Mouse (Mus musculus) adrenal gland, postnatal 10 days (tissue): Measurements from ENCODE around the gene Ggcx. TPM values are rescaled to one million over a fixed set of nuclear protein-coding genes. Genes with fewer than 3 reads are reported as not detected.
A peak's percentile ranks its signal among the peaks of the same experiment; 100 is the strongest.
"Not testable (repeated sequence)": the region's sequence is repeated elsewhere in the genome, so short reads cannot be mapped to it uniquely, and the experiment has no call there.

Experiments
- DNase-seq: peaks from one replicate; pipeline ENCODE4 v3.0.0; 2021; ENCODE audit warnings: mixed read lengths
- total RNA-seq, 2 experiments: library from RNA; stranded (reverse); gene quantifications; 2 replicates each; pipeline ENCODE4 v1.2.3; 2021

The Ggcx gene
- total RNA-seq, 2 experiments from 2014 or later: 42.4 to 42.7 TPM

DNA sequence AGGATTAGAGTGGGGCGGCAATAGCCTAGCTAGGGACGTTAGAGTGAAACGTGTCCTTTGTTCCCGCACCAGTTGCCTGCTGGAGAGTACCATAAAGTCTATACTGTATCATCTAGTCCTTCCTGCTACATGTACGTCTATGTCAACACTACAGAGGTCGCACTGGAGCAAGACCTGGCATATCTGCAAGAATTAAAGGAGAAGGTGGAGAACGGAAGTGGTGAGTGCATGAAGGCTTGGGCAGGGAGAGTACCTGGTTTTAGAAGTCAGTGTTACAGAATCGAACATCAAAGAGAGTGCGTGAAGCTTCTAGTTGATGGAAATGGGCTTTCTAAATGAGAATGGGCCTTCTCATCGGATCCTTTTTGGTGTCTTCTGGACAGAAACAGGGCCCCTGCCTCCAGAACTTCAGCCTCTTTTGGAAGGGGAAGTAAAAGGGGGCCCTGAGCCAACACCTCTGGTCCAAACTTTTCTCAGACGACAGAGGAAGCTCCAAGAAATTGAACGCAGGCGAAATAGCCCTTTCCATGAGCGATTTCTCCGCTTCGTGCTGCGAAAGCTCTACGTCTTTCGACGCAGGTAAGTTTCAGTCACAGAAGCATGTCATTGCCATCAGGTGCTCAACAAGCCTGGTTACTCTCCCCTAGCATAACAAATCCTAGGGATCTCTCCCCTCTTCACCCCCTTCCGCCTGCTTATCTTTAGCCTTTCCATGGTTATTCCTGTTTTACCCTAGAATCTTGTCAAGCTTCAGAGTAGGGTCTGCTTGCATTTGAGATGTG, 15.1 kb downstream of the Ggcx start:
- no peak for DNase-seq

DNA sequence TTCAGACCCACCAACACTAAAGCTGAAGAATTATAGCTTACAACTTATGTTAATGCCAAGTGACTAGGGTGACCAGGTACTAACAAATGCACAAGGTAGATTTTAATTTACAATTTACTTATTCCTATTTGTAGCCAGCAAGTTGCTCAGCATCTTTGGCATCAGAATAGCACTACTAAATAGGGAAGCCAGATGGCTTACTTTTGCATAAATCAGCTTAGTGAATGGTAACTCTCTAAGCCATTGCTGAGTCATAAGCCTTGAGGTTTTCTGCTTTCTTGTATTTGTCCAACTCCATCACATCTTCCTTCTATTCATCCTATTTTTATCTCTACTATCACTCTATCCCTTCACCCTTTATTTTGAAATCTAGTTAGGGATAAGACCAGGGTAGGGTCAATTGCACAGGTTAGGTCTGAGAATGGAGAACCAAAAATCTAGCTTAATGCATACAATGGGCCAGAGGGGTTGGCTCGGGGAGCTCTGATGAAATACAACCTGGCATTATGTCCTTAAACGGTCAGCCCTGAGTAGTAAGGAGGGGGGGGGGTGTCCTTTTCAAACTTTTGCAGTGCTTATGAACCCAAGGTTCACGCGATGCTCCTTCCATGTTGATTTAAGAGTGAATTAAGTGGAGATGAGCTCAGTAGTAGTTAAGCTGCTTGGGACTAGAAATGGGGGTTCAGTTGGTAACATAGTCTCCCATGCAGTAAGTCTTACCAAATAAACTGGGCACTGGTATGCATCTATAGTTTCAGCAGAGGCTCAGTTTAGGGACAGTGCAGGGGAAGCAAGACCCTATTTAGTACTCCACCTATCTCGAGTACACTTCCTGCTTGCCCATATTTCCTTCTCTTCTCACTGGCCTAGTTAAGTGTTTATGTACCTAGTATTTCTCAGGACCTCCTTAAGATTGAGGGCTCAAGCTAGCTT, 17.1 kb downstream of the Ggcx start:
- no peak for DNase-seq

DNA sequence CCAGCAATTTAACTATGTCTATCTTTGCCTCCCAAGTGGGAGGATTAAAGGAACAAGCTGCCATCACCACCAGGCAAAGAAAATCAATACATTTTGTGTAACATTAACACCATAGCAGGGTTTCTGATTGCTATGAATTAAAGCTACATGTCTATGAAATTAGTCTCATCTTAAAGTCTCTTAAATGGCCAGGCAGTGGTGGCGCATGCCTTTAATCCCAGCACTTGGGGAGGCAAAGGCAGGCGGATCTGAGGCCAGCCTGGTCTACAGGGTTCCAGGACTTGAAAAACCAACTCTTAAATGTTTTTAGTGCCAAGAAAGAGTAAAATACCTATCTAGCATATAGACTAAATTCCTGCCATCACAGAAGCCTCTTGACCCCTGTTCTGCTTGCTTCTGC, 18.0 kb downstream of the Ggcx start:
- no peak for DNase-seq

DNA sequence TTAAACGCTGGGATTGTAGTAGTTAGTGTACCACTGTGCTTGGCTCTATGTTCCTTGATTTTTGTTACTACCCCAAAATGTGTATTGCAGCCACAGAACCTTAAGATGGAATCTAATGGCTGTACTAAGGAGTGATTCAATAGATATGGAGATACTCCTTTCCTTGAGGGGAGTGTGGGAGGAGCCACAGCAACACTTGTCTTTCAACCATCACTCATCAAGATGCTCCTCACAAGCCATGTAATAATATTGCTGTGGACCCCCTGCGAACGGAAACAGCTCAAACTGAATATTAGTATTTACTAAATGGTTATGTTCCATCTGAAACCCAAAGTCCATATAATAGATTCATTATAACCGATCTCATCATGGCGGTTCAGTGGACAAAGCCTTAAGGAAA, 24.1 kb downstream of the Ggcx start:
- DNase-seq: no peak

DNA sequence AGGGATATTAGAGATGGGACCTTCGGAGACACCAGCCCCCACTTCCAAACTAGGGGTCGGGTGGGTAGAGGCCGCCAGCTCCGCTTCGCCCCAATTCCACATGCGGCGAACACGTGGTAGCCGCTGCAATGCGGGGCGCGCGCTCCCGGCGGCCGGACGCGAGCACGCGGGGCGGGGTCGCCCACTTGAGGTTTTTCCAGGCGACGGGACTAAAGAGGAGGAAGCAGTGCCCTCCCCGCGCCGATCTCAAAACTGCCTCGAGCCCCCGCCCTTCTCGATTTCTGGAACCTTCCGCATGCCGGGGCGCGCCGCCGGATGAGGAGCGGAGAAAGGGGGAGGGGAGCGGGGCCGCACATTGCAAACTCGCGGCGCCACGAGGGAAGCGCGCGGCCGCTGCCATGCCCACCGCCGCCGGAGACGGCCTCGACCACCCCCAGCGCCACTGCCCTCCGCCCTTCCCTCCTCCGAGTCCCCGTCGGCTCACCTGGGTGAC, 24.8 kb downstream of the Ggcx start:
- DNase-seq: peak; percentile 90

DNA sequence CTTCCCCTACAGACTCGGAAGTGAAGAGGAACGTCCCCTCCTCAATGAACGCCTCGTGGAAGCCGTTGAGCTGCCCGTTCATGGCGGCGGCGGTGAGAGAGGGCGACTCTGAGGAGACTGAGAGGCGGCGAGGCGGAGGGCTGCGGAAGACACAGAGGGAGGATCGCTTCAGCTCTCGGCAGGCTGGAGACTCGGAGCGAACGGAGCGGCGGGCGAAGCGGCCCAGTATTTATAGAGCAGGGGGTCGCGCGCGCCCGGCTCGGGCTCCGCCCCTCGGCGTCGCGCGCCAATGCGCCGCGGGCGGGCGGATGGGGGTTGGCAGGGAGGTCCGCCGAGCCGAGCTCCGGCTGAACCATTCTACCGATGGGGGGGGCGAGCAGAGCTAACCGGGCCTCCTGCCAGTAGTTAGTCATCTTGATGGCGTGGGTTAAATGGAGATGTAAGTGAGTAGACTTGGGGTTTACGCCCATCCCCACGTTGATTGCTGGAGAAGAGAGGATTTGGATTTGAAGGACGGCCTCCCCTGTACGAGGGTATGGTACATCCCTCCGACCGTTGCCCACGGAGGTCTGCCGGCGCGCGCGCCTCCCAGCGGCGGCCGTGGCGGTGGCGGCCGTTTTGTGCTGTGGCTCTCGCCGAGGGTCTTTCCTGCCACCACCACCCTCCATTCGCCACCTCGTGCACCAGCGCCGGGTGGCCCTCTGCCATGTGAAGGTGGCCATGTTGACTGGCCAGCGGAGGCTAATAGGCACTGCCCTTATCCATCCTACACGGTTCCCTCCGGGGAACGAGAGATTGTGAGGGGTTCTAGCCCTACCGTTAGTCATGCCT, 25.5 kb downstream of the Ggcx start, which contains the start of gene Mat2a:
Mat2a (minus strand) TSS at position 204 of the 831 bp plus-strand sequence.
- DNase-seq: peak; percentile 97

DNA sequence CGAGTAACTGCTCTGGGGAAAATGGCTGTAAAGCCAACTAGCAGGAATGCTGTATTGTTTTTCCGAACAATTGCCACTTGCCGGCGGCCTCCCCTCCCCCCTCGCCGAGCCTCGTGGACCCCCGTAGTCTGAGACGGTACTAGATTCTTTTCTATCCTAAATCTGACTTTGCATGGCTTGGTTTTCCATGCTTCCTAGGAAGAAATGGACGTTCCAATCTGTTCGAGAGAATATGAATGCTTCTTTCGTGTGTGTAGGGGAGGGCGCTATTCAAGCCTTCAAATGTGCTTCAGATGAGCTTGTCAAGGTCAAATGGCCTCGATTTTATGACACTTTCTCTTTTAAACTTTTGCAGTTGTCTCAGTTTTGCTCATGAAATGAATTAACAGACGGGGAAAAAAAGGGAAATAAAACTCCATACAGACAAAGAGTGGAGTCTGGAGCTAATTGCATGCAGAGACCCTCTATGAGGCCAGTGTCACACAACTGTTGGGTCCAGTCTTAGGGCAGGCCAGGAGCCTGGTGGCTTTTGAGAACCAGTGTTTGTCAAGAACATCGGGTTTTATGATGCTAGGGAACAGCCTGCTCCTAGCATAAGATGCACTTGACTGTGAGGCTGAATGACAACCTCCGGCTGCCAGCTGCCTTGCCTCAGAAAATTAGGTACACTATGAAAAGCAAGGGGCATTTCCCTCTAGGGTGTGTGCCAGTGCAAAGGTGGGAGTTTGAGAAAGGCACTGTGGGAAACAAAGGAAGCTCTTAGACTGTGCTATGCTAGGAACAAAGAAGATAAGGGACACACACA, 26.3 kb downstream of the Ggcx start:
- DNase-seq: no peak

DNA sequence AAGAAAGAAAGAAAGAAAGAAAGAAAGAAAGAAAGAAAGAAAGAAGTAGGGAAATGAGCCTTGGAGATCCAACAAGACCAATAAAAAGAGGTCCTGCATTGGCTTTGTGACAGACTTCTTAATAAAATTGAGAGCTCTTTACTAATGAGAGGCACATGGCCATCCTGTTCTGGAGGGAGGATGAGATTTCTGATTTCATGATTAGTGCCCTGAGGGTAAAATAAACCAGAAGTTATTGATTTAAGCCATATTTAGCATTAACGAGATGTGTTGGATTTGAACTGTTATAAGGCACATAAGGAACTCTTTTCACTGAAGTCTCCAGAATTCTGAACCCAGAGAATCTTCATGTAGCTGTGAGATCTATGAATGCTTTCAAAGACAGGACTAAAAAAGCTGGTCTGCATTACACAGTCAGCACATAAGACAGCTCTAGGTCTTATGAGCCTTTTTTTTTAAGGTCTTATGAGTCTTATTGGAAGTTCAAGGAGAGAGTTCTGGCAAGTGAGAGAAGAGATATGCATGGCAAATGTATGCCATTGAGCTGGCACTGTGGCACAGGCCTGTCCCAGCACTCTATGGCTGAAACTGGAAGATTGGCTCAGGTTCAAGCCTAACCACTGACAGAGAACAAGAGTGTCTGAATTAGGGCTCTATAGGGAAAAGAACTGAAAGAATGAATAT, 29.0 kb downstream of the Ggcx start:
- no peak for DNase-seq

DNA sequence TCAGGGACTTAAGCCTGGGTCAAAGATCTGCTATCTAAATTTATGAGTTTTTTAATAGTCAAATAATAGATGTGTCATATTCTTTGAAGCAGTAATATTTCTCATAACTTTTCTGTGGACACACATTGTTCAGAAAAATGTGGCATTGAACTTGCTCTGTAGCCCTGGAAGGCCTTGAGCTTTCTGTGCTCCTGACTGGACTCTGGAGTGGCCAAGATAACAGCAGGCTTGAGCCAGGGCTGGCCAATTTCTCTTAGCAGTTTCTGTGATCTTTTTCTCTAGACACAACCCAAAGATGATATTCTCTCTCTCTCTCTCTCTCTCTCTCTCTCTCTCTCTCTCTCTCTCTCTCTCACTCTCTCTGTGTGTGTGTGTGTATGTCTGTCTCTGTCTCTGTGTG, 30.9 kb downstream of the Ggcx start:
- DNase-seq: peak; percentile 49

DNA sequence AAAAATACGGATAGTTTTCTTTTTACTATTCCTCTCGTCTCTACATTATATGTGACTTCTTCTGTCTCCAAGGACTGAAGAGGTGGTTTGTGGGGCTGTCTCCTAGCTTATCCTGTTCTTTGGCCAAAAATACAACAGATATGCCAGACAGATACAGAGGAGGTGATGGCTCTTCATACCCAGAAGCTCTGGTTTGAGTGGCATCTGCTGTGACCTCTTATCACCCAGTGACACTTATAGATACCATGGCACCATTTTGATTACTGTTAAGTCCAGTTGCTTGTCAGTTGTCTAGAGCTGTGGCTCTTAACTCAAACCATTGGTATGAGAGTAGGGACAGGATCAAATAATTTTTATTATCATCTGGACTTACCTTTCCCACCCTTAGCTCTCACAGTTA, 33.4 kb downstream of the Ggcx start:
- DNase-seq: no peak

DNA sequence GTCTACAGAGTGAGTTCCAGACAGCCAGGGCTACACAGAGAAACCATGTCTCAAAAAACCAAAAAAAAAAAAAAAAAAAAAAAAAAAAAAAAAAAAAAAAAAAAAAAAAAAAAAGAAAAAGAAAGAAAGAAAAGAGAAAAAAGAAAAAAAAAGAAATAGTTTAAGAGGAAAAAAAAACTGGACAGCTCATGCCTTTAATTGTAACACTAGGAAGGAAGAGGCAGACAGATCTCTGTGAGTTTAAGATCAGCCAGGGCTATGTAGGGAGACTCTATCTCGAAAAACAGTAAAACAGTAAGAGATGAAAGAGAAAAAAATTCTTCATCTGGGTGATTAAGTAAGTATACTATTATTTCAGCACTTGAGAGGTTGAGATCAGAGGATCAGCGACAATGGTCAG, 37.7 kb downstream of the Ggcx start:
- not testable (repeated sequence) for DNase-seq

DNA sequence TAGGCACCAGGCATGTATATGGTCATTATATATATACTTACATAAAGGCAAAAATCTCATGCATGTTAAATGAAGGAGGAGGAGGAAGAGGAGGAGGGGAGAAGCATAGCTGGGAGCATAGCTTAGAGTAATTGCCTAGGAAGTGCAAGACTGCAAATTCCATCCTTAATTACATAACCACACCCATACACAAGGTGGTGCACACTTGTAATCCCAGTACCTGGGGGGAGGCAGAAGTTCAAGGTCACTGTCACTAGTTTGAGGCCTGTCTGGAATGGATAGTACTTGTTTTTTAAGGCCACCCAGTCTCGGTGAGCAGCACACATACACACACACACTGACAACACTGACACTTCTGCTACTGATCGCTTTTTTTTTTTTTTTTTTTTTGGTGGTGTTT, 38.2 kb downstream of the Ggcx start:
- DNase-seq: no peak

DNA sequence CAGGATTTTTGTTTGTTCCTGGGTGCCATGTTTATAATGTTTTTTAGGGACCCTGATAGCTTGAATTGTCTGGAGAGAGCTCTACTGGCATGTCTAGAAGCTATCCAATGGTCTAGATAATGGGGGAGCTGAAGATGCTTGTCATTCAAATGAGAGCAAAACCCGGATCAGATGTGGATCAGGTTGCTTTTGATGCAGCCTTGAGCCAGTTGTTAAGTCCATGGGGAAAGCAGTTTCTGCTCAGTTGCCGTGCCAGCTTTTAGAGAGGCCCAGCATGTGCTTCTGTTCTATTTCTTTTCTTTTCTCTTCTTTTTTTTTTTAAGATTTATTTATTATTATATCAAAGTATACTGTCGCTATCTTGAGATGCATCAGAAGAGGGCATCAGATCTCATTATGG, 39.5 kb downstream of the Ggcx start:
- no peak for DNase-seq

DNA sequence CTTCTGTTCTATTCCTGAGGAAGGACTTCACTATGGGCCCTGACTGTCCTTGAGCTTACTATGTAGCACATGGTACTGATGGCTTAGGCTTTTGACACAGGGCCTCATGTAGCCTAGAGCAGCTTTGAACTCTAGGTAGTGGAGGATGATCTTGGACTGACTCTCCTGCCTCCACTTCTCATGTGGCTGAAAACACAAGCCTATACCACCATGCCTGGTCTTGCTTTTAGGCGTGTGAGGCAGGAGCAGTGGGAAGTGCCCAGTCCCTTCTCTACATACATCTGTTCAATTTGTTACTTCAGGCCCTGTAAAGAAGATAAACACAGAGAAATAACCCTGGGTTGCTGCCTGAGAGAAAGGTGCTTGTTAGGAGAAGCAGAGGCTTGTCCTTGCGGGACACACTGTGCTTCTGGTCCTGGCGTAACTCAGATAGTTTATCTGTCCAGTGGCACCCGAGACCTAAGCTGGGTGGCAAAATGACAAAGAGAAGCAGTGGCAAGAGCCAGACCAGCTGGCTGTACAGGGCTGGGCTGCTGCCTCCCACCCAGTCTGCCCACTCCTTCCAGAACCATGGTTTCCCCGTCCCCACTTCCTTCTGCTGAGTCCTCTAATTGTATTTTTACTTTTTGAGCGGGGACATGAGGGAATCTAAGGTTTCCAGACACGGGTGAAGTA, 40.1 kb downstream of the Ggcx start:
- DNase-seq: no peak

DNA sequence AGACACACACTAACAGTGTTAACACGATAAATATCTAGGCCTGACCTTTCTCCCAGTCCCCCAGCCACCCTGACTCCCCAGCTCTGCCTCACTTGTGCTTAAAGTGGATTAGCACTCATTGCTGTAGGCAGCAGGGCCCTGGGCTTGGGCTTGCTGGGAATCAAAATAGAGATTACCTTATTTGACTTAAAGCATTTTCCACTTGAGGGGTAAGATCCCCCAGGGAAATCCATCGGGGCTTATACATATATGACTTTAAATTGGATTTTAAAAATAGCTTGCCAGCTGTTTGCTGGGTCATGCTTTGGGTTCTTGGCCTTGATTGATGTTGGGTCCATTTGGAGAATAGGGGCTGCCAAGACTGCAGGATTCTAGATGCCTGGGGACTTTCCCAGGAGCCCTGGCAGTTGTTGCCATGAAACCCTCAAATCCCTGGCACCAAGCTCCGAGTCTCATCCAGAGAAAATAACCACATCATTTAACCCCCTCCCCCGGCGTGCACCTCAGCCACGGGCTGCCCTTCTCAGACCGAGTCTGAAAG, 40.8 kb downstream of the Ggcx start:
- peak; percentile 35 for DNase-seq

DNA sequence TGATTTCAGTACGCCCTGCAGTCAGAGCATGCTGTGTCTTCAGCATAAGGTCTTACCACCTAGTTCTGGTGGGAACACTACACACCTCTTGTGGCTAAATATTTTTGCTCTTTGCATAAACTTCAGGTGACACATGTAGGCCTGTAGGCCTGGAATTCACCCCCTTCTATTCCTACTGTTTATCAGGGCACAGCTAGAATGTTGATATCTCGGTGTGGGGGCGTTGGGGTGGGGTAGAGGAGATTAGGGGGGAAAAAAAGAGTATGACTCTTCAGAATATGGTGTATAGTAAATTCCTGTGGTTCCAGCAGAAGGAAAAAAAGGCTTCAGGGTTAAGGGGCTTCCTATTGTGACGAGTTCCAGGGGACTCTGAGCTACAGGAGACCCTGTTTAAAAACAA, 42.5 kb downstream of the Ggcx start:
- no peak for DNase-seq

DNA sequence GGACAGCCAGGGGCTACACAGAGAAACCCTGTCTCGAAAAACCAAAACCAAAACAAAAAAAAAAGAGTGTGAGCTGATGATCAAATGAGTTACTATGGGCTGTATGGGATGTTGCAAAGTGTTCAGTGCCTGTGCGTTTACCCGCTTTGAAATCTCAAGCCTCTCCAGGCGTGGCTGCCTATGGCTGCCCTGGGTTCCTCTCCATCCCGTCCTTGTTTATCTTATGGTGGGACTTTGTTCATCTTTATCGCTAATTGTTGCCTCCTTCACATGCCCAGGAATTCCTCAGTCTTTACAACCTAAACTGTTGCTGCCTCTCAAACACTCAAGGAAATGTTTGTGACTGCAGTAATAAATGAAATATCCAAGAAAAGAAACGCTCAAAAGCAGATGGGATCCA, 44.3 kb downstream of the Ggcx start:
- DNase-seq: no peak

DNA sequence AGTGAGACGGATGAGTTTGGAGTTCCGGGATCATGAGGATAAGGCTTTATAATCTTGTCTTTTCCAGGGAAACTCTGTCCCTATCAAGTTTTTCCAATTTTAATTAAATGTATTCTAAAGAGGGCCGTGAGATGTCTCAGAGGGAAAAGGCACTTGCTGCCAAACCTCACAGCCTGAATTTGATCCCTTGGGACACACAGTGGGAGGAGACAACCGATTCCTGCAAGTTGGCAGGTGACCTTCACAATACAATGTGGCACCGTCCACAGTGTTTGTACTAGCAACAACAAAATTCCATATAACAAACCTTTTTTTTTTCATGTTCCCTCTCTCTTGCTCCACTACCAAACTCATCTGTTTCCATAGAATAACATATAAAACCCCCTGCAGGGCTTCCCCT, 44.8 kb downstream of the Ggcx start:
- DNase-seq: peak; percentile 54

DNA sequence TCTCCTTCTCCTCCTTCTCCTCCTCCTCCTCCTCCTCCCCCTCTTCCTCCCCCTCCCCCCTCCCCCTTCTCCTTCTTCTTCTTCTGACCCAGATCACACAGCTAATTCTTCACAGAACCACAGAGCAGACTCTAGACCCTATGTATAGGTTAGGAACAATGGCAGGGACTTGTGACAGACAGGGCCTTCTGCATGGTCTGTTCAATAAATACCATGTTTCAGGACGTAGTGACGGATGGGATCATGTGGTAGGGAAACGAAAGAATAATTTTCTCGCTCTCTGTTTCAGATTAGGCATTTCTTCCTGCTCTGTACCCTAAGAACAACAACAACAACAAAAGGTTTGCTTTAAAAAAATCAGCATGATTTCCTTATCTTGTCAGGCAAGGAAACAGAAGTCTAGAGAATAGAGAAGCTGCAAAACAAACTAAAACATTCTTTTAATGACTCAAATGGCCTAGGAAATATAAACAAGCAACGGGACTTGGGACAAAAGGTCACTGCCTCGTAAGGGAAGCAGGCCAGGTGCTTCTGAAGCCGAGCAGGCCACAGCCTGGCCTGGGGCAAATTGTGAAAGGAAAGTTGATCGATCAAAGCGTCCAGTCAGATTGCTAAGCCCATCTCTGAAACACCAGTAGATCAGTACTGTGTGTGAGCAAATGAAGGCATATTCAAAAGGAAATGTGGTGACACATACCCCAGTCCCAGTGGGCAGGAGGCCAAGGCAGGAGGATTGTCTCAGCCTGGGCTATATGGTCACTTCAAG, 46.1 kb downstream of the Ggcx start:
- peak; percentile 54 for DNase-seq
